Mouse (Mus musculus) neural tube, embryonic 14.5 days (tissue): ENCODE measurements at regions not wholly inside any gene's neighbourhood (a gene's known extent, or its start where the extent isn't known, plus 50 kb on each side); places are given as distances from the start of the nearest gene placed in this dataset.

Experiments
- ATAC-seq: fragments of 200-750 bp; cut with Nextera tagmentation; 2 replicates; pipeline ENCODE4 v1.8.0; 2017; ENCODE audit warnings: low read depth, mild to moderate bottlenecking, moderate TSS enrichment, moderate library complexity
- H3K27ac ChIP-seq: fragments of 300-500 bp; sonication (generic); 2 replicates; pipeline ENCODE4 v1.5.1; 2014; ENCODE audit warnings: low read depth, mild to moderate bottlenecking, control low read depth, low read length, moderate library complexity, mixed read lengths
- H3K27me3 ChIP-seq: fragments of 300-500 bp; sonication (generic); 2 replicates; pipeline ENCODE4 v1.6.1; 2014; ENCODE audit warnings: low read length; ENCODE audit not compliant: control insufficient read depth, insufficient read depth
- H3K36me3 ChIP-seq: fragments of 300-500 bp; sonication (generic); 2 replicates; pipeline ENCODE4 v1.6.1; 2014; ENCODE audit warnings: low read length, mixed read lengths; ENCODE audit not compliant: control insufficient read depth, insufficient read depth
- H3K4me1 ChIP-seq: fragments of 300-500 bp; sonication (generic); 2 replicates; pipeline ENCODE4 v1.6.1; 2014; ENCODE audit warnings: low read length; ENCODE audit not compliant: control insufficient read depth, insufficient read depth
- H3K4me2 ChIP-seq: fragments of 300-500 bp; sonication (generic); 2 replicates; pipeline ENCODE4 v1.6.1; 2014; ENCODE audit warnings: mild to moderate bottlenecking, low read depth, low read length, control low read depth
- H3K4me3 ChIP-seq: fragments of 300-500 bp; sonication (generic); 2 replicates; pipeline ENCODE4 v1.5.1; 2014; ENCODE audit warnings: low read depth, low read length, control low read depth, mixed read lengths
- H3K9ac ChIP-seq: fragments of 300-500 bp; sonication (generic); replicated peaks from 2 replicates; pipeline ENCODE4 v1.6.1; 2014; ENCODE audit warnings: low read depth, mild to moderate bottlenecking, control low read depth, low read length, mixed read lengths
- H3K9me3 ChIP-seq: fragments of 300-500 bp; sonication (generic); 2 replicates; pipeline ENCODE4 v1.6.1; 2016; ENCODE audit warnings: low read length; ENCODE audit not compliant: control insufficient read depth
- WGBS: fragments of 180-500 bp; shearing (Covaris S2); extraction: QIAGEN DNeasy Blood & Tissue Kit; methylation state at CpG from one replicate; pipeline ENCODE4 v1.1.7; 2014; 5-methylcytosine and 5-hydroxymethylcytosine counted together

DNA sequence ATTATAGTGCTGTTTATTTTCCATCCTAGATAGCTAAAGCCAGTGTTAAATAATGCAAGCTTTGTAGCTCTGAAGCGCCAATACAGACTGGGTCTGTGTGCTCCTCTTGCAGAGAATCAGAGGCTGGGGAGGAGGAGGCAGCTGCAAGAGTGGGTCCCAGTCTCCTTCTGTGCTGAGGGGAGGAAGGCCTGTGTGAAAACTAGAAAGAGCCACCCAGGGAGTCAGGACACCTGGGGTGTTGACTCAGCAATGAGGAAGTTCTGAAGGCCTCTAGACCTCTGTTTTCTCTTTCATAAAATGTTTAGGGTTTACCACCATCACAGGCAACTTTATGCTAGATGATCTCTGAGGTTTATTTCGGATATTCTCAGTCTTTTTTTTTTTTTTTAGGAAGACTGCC, 254.7 kb downstream of the Igsf11 start:
- no peaks in the 10 kb centered on the region for H3K9me3 ChIP-seq
- no peak overlapping the region for H3K9ac ChIP-seq
- H3K27ac ChIP-seq: no peak overlapping the region
- no peaks in the 10 kb centered on the region for H3K27me3 ChIP-seq
- no peak overlapping the region for H3K4me2 ChIP-seq
- H3K4me1 ChIP-seq: no peaks in the 10 kb centered on the region
- whole genome bisulfite sequencing: 57% methylated on average over 2 of the region's 2 CpGs
- H3K36me3 ChIP-seq: no peaks in the 10 kb centered on the region
- no peak overlapping the region for H3K4me3 ChIP-seq
- ATAC-seq: no peak

DNA sequence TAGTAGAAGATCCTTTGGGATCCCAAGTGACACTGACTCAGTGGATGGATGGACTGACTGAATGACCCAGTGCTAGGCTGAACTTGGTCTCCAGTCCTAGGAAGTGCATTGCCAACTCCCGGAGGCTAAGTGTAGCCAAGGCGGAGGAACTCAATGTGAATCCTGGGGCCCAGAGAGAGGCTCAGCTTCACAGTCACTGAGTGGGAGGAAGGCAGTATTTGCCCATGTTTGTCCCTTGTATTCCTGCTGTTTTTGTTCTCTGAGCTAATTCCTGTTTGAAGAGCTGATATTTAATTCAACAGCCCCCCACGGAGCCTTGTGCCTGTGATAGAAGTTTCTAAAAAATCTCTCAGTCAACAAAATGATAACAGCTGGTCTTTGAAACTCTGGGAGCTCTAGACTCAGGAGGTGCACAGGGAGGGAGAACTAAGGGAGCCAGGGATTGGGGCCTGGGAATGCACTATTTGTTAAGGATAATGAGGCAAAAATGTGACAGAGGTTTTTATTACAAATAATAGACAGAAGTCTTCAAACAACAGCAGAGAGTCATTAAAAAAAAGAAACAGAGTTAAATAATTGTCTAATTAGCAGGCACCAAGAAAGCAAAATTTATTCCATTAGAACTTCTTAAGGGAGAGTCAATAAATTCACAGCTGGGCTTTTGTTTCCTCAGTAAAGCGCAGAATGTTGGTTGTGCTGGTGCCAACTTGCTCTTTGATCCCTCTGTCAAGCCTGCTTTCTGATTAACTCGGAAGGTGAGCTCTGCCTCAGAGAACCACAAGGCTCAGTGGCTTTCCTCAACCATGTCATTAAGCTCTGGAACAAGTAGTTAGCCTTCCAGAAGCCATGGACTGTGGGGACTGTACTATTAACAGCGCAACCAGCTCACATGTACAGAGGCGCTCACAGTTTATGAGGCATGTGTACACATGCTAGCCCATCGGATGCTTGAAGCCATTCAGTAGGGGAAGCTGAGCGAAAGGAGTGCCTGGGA, 259.2 kb downstream of the Igsf11 start:
- ATAC-seq: no peak
- Histone ChIP-seq H3K4me3 (no peak overlapping the region), H3K9ac (no peak overlapping the region), H3K4me2 (no peak overlapping the region), H3K4me1 (no peaks in the 10 kb centered on the region), H3K9me3 (no peaks in the 10 kb centered on the region), H3K36me3 (no peaks in the 10 kb centered on the region), H3K27ac (no peak overlapping the region), H3K27me3 (no peaks in the 10 kb centered on the region)
- WGBS: 62% methylated on average over 9 of the region's 9 CpGs

DNA sequence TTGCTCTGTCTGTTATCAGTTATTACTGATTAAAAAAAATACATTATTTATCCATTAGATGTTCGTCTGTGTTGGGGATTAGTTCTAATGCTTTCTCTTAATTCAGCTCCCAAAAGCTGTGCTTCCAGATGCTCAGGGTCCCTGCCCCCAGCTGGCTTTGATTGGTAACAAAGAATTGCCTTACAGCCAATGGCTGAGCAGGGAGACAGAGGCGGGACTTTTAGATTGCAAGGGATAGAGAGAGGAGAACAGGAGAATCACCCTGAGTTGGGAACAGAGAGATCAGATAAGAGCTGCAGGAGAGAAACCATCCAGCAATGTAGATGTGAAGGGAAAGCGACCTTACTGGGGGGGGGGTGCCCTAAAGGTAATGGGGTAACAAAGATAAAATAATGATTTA, 266.4 kb downstream of the Igsf11 start:
- 38% methylated on average over 3 of the region's 3 CpGs for WGBS
- ATAC-seq: no peak; the same call in 1 of the 2 replicates

DNA sequence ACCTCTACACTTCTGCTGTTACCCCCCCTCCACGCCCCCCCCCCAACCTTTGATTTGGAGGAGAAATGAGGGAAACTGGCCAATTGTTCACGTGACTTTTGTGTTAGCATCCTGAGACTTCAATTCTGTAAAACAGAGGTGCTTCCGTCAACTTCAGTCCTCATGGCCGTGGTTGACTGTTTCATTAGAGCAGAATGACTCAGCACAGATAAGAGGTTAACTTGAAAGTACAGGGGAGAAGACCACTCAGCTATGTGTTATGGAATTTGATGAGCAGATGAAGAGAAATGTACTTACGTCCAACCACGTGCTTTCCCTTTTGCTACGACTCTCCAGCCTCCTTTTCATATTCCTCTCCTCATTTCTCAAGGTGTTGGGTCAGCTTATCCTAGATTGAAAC, 267.3 kb downstream of the Igsf11 start:
- 83% methylated on average over 7 of the region's 7 CpGs for WGBS
- Histone ChIP-seq H3K4me1 (no peaks in the 10 kb centered on the region), H3K4me3 (no peak overlapping the region), H3K9ac (no peak overlapping the region), H3K9me3 (no peaks in the 10 kb centered on the region), H3K4me2 (no peak overlapping the region), H3K27me3 (no peaks in the 10 kb centered on the region), H3K27ac (no peak overlapping the region), H3K36me3 (no peaks in the 10 kb centered on the region)
- ATAC-seq: no peak

More for the DNA sequence above, 266.4 kb downstream of the Igsf11 start:
- Histone ChIP-seq H3K9ac (no peak overlapping the region), H3K36me3 (no peaks in the 10 kb centered on the region), H3K9me3 (no peaks in the 10 kb centered on the region), H3K4me2 (no peak overlapping the region), H3K4me3 (no peak overlapping the region), H3K4me1 (no peaks in the 10 kb centered on the region), H3K27me3 (no peaks in the 10 kb centered on the region), H3K27ac (no peak overlapping the region)

DNA sequence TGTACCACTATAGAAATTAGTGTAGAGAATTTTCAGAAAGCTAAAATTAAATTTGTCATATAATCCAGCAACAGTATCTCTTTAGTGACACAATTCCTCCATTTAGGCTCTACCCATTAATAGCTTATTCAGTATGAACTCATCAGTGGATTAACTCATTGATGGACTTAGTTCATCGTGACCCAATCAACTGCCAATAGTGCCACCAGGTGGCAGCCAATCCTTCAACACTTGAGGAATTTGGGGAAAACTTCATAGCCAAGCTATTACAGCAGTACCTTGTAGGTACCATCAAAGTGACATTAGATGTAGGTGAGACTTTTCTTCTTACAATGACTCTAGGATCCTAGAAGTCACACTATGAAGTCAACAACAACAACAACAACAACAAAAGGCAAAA, 270.2 kb downstream of the Igsf11 start:
- Histone ChIP-seq H3K36me3 (no peaks in the 10 kb centered on the region), H3K27ac (no peak overlapping the region), H3K9me3 (no peaks in the 10 kb centered on the region), H3K9ac (no peak overlapping the region), H3K4me2 (no peak overlapping the region), H3K4me1 (no peaks in the 10 kb centered on the region), H3K4me3 (no peak overlapping the region), H3K27me3 (no peaks in the 10 kb centered on the region)
- 44% methylated on average over 1 of the region's 1 CpGs for WGBS
- no peak for ATAC-seq

DNA sequence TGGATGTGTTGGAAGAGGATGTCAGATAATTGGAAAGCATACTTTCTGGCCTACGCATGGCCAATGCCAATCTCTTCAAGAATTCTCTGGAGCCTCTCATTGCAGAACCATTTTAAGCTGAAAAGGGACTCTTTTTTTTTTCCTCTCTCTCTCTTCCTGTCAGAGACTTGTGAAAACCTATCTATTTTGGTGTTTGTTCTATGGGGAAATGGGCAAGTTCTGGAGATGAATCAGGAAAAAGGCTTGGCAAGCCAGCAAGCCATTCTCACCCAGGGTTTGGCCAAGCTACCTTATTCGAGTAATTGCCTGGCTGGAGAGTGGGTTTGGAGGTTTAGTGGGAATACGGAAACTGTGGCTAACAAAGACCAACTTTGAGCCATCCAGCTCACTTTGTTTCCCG, 299.4 kb downstream of the Igsf11 start:
- no peaks in the 10 kb centered on the region for H3K27me3 ChIP-seq
- H3K4me3 ChIP-seq: no peak overlapping the region
- H3K4me2 ChIP-seq: no peak overlapping the region
- no peak overlapping the region for H3K9ac ChIP-seq
- no peaks in the 10 kb centered on the region for H3K36me3 ChIP-seq
- H3K27ac ChIP-seq: no peak overlapping the region
- H3K9me3 ChIP-seq: no peaks in the 10 kb centered on the region
- no peak for ATAC-seq
- WGBS: 84% methylated on average over 4 of the region's 4 CpGs
- no peaks in the 10 kb centered on the region for H3K4me1 ChIP-seq

DNA sequence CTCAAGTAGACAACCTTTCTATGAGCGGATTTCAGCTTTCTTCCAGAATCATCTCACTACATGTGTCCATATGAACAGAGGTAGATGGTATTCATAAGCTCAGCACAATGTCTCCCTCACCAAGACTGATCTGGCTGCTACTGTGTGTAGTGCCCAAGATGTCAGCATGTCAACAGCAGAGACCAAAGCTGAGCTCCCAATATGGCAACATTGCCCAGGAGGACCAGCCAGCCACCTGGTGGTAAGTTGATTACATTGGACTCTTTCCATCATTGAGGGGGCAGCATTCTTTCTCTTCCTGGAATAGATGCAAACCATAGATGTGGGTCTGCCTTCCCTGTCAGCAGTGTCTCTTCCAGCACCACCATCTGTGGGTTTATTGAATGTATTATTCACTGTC, 303.0 kb downstream of the Igsf11 start:
- ATAC-seq: no peak
- 95% methylated on average over 1 of the region's 1 CpGs for WGBS

DNA sequence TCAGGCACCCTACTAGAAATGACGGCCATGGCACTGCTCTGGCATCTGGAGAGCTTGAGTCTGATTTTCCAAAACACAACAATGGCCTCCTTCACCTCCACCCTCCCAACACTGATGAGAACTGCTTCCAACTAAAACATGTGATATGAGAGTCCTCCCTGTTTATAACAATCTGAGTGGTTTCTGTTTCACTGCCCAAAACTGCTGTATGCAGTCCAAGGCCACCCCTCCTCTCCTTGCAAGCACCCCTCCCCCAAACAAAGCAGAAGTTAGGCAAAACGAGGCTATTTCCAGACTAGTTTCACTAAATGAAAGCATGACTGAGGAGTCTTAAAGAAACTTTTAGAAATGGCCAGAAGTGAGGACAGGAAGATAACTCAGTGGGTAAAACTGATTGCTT, 304.4 kb downstream of the Igsf11 start:
- no peaks in the 10 kb centered on the region for H3K9me3 ChIP-seq
- no peaks in the 10 kb centered on the region for H3K27me3 ChIP-seq
- 73% methylated on average over 2 of the region's 2 CpGs for WGBS
- no peak overlapping the region for H3K4me3 ChIP-seq
- no peak for ATAC-seq
- no peaks in the 10 kb centered on the region for H3K4me1 ChIP-seq
- H3K27ac ChIP-seq: no peak overlapping the region
- no peak overlapping the region for H3K9ac ChIP-seq
- H3K36me3 ChIP-seq: no peaks in the 10 kb centered on the region
- no peak overlapping the region for H3K4me2 ChIP-seq

More for the DNA sequence above, 303.0 kb downstream of the Igsf11 start:
- Histone ChIP-seq H3K36me3 (no peaks in the 10 kb centered on the region), H3K9me3 (no peaks in the 10 kb centered on the region), H3K27me3 (no peaks in the 10 kb centered on the region), H3K9ac (no peak overlapping the region), H3K4me2 (no peak overlapping the region), H3K27ac (no peak overlapping the region), H3K4me1 (no peaks in the 10 kb centered on the region), H3K4me3 (no peak overlapping the region)

DNA sequence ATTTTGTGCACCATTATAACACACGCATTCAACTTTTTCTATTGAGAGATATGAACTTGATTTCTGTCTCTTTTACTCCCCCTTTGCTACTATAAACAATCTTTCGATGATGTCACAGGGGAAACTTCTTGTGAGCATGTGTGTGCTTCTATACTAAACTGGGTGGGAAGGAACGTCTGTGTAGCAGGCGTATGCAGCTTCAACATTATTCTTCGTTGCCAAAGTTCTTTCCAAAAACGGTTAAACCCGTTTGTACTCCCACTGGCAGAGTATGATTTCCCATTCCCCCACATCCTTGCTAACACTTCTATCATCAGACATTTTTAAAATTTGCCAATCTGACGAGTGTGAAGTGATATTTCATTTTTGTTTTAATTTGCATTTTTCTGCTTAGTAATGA, 331.1 kb downstream of the Igsf11 start:
- no peak overlapping the region for H3K9ac ChIP-seq
- no peak overlapping the region for H3K4me3 ChIP-seq
- H3K4me1 ChIP-seq: no peaks in the 10 kb centered on the region
- H3K9me3 ChIP-seq: no peaks in the 10 kb centered on the region
- no peak for ATAC-seq
- H3K36me3 ChIP-seq: no peaks in the 10 kb centered on the region
- 84% methylated on average over 8 of the region's 8 CpGs for WGBS
- H3K4me2 ChIP-seq: no peak overlapping the region
- H3K27me3 ChIP-seq: no peaks in the 10 kb centered on the region
- H3K27ac ChIP-seq: no peak overlapping the region
